Mouse (Mus musculus) B cell, adult 62 days (primary cell): Measurements from ENCODE around the gene Frem2. TPM values are rescaled to one million over a fixed set of nuclear protein-coding genes. Genes with fewer than 3 reads are reported as not detected.

Experiments
- total RNA-seq: library from RNA; stranded (reverse); gene quantifications from 4 replicates; pipeline ENCODE4 v1.2.4, GENCODE M21; 2023

Gene Frem2
- not detected in 4 replicates for total RNA-seq

GRCm38 (mm10) chr3:53656878-53657561, at the start of gene Frem2:
Gene Frem2 (minus strand): TSS chr3:53657355.

DNA sequence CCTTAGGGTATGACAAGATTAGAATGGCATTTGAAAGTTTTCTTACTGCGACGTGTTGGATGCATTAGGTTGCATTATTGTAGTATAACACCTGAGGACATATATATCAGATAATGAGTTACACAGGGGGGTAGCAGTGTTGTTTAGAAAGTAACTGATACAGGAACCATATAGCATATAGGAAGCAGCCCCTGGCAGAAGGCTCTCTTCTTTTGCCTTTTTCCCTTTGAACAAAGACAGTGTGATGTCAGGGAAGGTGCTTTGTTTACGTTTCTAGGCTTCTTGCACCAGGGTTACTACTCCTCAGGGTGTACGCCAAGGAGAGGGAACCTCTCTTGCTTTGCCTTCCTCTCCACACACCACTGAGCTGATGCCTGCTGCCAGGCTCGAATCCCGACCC, 168.8 kb downstream of the Frem2 start, which contains the start of gene Stoml3:
Gene Stoml3, plus strand, starts transcription at position 301 of the 400 bp plus-strand sequence.

Other genes with a start within 250 kb of the Frem2 start
- 14.7 to 21.0 TPM (median 16.9 TPM) in 4 replicates for gene Nhlrc3, start 194.0 kb downstream of the Frem2 start, total RNA-seq
- gene Proser1, start 193.7 kb downstream of the Frem2 start, total RNA-seq = 42.9 to 50.3 TPM (median 48.5 TPM) in 4 replicates
- 0.55 to 0.66 TPM in 2 of 4 replicates, not detected in the others for gene Stoml3, start 168.7 kb downstream of the Frem2 start, total RNA-seq
- not detected in 4 replicates for gene Gm10985, start 187.7 kb upstream of the Frem2 start, total RNA-seq
- gene Ufm1, start 206.5 kb upstream of the Frem2 start, total RNA-seq = 55.3 to 79.1 TPM (median 56.9 TPM) in 4 replicates